9 mouse cellular contexts compared by ENCODE assay signal in the genomic region with DNA sequence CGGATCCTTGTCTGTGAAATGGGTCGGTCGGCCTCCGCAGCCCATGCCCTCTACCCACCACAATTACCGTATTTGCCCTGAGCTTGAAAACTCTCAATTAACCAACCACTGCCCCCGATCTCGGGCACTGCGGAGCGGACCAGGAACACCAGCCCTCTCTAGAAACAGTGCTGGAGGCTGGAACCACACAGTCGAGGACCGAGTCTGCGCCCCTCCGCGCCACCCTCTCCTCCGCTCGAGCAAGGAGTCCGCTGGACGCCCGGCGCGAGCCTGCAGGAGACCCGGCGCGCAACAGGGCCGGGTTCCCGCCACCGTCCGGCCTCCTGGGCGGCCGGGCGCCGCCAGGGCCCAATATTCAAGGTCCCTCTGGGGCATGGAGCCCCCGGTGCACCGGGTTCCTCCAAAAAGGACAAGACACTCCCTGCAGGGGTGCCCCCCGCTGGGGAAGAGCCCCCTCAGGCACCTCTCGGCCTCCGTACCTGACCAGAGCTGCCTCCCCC. TPM values are rescaled to one million over a fixed set of nuclear protein-coding genes. Genes with fewer than 3 reads are reported as not detected.
DNase-seq lines count a peak whose midpoint lies in the region; ATAC-seq and TF ChIP-seq lines count a peak whose summit lies in the region.
"Had no signal": no experiment of that assay in that cellular context is flagged by ENCODE, and none has a peak within 500 bp of the region (broad histone marks: within the 10 kb centered on the region; RNA-seq: fewer than 3 reads in every experiment).

No protein-coding gene starts in this region.

- no peaks in the 10 kb centered on the region for H3K27me3 ChIP-seq in heart, embryonic 12.5 days (replicated peaks)
- no peaks in the 10 kb centered on the region for H3K27me3 ChIP-seq in ES-Bruce4 (ENCODE audit: control insufficient read depth, insufficient read depth, low read length, poor library complexity, severe bottlenecking)
- 0 out of 2 replicates have a peak, but pooled peaks cover 2% of the 10 kb centered on the region for H3K27me3 ChIP-seq in forebrain, embryonic 13.5 days
- H3K27me3 ChIP-seq in liver, embryonic 14.5 days (ENCODE audit: control insufficient read depth, insufficient read depth, low read length), result no peaks in the 10 kb centered on the region

- H3K4me1 ChIP-seq in heart, embryonic 12.5 days (replicated peaks), result peaks cover 34% of the 10 kb centered on the region
- H3K4me1 ChIP-seq in ES-Bruce4 (ENCODE audit: control insufficient read depth, insufficient read depth, low read length), result no peaks in the 10 kb centered on the region
- peaks cover 22% of the 10 kb centered on the region for H3K4me1 ChIP-seq in forebrain, embryonic 13.5 days
- H3K4me1 ChIP-seq in liver, embryonic 14.5 days (replicated peaks; ENCODE audit: control insufficient read depth in 2 of 2, insufficient read depth in 2 of 2, low read length in 1 of 2), result peaks cover 14 to 19% of the 10 kb centered on the region in 2 experiments

- H3K9ac ChIP-seq in heart, embryonic 12.5 days, result peak overlapping the region; percentile 98
- peak overlapping the region; percentile 99 for H3K9ac ChIP-seq in ES-Bruce4 (ENCODE audit: low read depth, poor library complexity, severe bottlenecking)
- peak overlapping the region; percentile 98 for H3K9ac ChIP-seq in forebrain, embryonic 13.5 days
- H3K9ac ChIP-seq in liver, embryonic 14.5 days (replicated peaks), result peak overlapping the region; percentile 85

- H3K4me3 ChIP-seq in heart, embryonic 12.5 days, result peak overlapping the region; percentile 89
- peak overlapping the region; percentile 99 for H3K4me3 ChIP-seq in ES-Bruce4 (ENCODE audit: low read depth, low read length)
- peak overlapping the region; percentile 99 for H3K4me3 ChIP-seq in forebrain, embryonic 13.5 days
- peak overlapping the region; percentile 91 to 96 for H3K4me3 ChIP-seq in liver, embryonic 14.5 days (ENCODE audit: insufficient read depth in 1 of 2, low read depth in 2 of 2, low read length in 2 of 2)

- H3K27ac ChIP-seq in heart, embryonic 12.5 days (ENCODE audit: poor library complexity, severe bottlenecking), result peak overlapping the region; percentile 46
- no peak overlapping the region for H3K27ac ChIP-seq in ES-Bruce4 (ENCODE audit: insufficient read depth, low read length)
- peak overlapping the region; percentile 63 for H3K27ac ChIP-seq in forebrain, embryonic 13.5 days
- H3K27ac ChIP-seq in liver, embryonic 14.5 days, result peak overlapping the region; percentile 39; the same call in 1 of the 2 replicates

- WGBS in heart, embryonic 12.5 days, result under 1% methylated on average over 37 of the region's 37 CpGs
- under 1% methylated on average over 35 of the region's 37 CpGs for WGBS in forebrain, embryonic 13.5 days
- WGBS in liver, embryonic 14.5 days (ENCODE audit: insufficient replicate concordance), result under 1% methylated on average over 37 of the region's 37 CpGs

- TF ChIP-seq CTCF in ES-Bruce4 (IDR thresholded peaks at IDR 0.05; ENCODE audit: low read depth, low read length), result no peak
- no peak for TF ChIP-seq CTCF in liver, embryonic 14.5 days (IDR thresholded peaks at IDR 0.05; ENCODE audit: low read depth)

- peak overlapping the region; percentile 92 for H3K4me2 ChIP-seq in heart, embryonic 12.5 days
- H3K4me2 ChIP-seq in forebrain, embryonic 13.5 days, result peak overlapping the region; percentile 93
- peak overlapping the region; percentile 94 for H3K4me2 ChIP-seq in liver, embryonic 14.5 days (ENCODE audit: low read depth)

- intact Hi-C loops in heart, postnatal 36 days (cut with DNase I), result loop anchor here (1.0 kb wide), 1 partner anchor 36 kb away; no protein-coding TSS in a partner anchor
- intact Hi-C loops in left cerebral cortex, postnatal 14 days (cut with DNase I), result no loop called here

- H3K36me3 ChIP-seq in heart, embryonic 12.5 days, result peaks cover 14% of the 10 kb centered on the region; the same call in 1 of the 2 replicates
- H3K36me3 ChIP-seq in ES-Bruce4 (ENCODE audit: control insufficient read depth, insufficient read depth, low read length, poor library complexity, severe bottlenecking), result peaks cover 9% of the 10 kb centered on the region
- peaks cover 23% of the 10 kb centered on the region for H3K36me3 ChIP-seq in forebrain, embryonic 13.5 days (ENCODE audit: poor library complexity, severe bottlenecking)
- H3K36me3 ChIP-seq in liver, embryonic 14.5 days (replicated peaks; ENCODE audit: control insufficient read depth, insufficient read depth, low read depth), result peaks cover 7% of the 10 kb centered on the region

- DNase-seq in heart, postnatal 36 days, result no peak
- DNase-seq in liver, embryonic 14.5 days (ENCODE audit: low read depth in 3 of 3, low spot score in 3 of 3), result no peak
- no peak for DNase-seq in ovary, adult 18-20 months (ENCODE audit: low spot score)
- no peak for DNase-seq in left cerebral cortex, postnatal 14 days (ENCODE audit: low spot score in 2 of 2)
- DNase-seq in cerebellum, adult 9-10 months, result no peak

- TF ChIP-seq POLR2A in ES-Bruce4 (IDR thresholded peaks at IDR 0.05; ENCODE audit: insufficient read depth, low read length), result no peak

- TF ChIP-seq EP300 in ES-Bruce4 (IDR thresholded peaks at IDR 0.05; ENCODE audit: insufficient read depth, low read depth, low read length), result no peak
- no peak for TF ChIP-seq EP300 in liver, embryonic 14.5 days (IDR thresholded peaks at IDR 0.05; ENCODE audit: low read depth)

- H3K9me3 ChIP-seq in heart, embryonic 12.5 days (replicated peaks), result no peaks in the 10 kb centered on the region
- no peaks in the 10 kb centered on the region for H3K9me3 ChIP-seq in ES-Bruce4 (replicated peaks; ENCODE audit: control insufficient read depth, insufficient read depth, low read length, poor library complexity, severe bottlenecking)
- no peaks in the 10 kb centered on the region for H3K9me3 ChIP-seq in forebrain, embryonic 13.5 days (replicated peaks)
- H3K9me3 ChIP-seq in liver, embryonic 14.5 days (ENCODE audit: control insufficient read depth, low read length), result no peaks in the 10 kb centered on the region

- ATAC-seq in heart, embryonic 12.5 days (ENCODE audit: insufficient number of reproducible peaks, low FRiP score), result peak; percentile 27
- peak; percentile 54; the same call in 1 of the 2 replicates for ATAC-seq in forebrain, embryonic 13.5 days
- ATAC-seq in liver, embryonic 14.5 days (ENCODE audit: insufficient read depth), result peak; percentile 58

RNA-seq across cellular contexts. Expression of a gene that starts 0.3 kb away (rescaled TPM):
- polyA plus RNA-seq in heart, embryonic 12.5 days (2016; fragmentation: Nextera tagmentation; extraction: Ambion mirVana), result 99.8 and 107 TPM in 2 replicates
- total RNA-seq in heart, postnatal 36 days (2021), result 10 to 100 TPM; 76.4 to 84.1 TPM
- 49.6 and 52.7 TPM in 2 replicates for polyA plus RNA-seq in ES-Bruce4 (2011; ENCODE audit: insufficient read depth, insufficient read length, low read depth, missing spikeins)
- 64.2 and 71.3 TPM in 2 replicates for polyA plus RNA-seq in forebrain, embryonic 13.5 days (2015; fragmentation: Nextera tagmentation; extraction: Ambion mirVana)
- 20.6 and 20.9 TPM in 2 replicates for polyA plus RNA-seq in liver, embryonic 14.5 days (2012; rRNA removed)
- 44.4 and 50.4 TPM in 2 replicates for polyA plus RNA-seq in liver, embryonic 14.5 days (2014; fragmentation: Nextera tagmentation; extraction: Ambion mirVana)
- 100 to 1,000 TPM; 156 to 159 TPM for total RNA-seq in left cerebral cortex, postnatal 14 days (2021)

RNA-seq across cellular contexts. Expression of a gene that starts 13.2 kb away (rescaled TPM):
- 1.6 and 5.4 TPM in 2 replicates for polyA plus RNA-seq in heart, embryonic 12.5 days (2016; fragmentation: Nextera tagmentation; extraction: Ambion mirVana)
- total RNA-seq in heart, postnatal 36 days (2021), result not detected
- polyA plus RNA-seq in ES-Bruce4 (2011; ENCODE audit: insufficient read depth, insufficient read length, low read depth, missing spikeins), result 1.2 TPM in 1 of 2 replicates, not detected in the other
- polyA plus RNA-seq in forebrain, embryonic 13.5 days (2015; fragmentation: Nextera tagmentation; extraction: Ambion mirVana), result 0.50 TPM in 1 of 2 replicates, not detected in the other
- polyA plus RNA-seq in liver, embryonic 14.5 days (2012; rRNA removed), result 494 and 507 TPM in 2 replicates
- polyA plus RNA-seq in liver, embryonic 14.5 days (2014; fragmentation: Nextera tagmentation; extraction: Ambion mirVana), result 990 and 1,023 TPM in 2 replicates
- not detected for total RNA-seq in left cerebral cortex, postnatal 14 days (2021)
- total RNA-seq: left cerebral cortex, adult 18-20 months had no signal

RNA-seq across cellular contexts. Expression of a gene that starts 16.7 kb away (rescaled TPM):
- not detected in 2 replicates for polyA plus RNA-seq in heart, embryonic 12.5 days (2016; fragmentation: Nextera tagmentation; extraction: Ambion mirVana)
- total RNA-seq in heart, postnatal 36 days (2021), result not detected
- not detected in 2 replicates for polyA plus RNA-seq in ES-Bruce4 (2011; ENCODE audit: insufficient read depth, insufficient read length, low read depth, missing spikeins)
- polyA plus RNA-seq in forebrain, embryonic 13.5 days (2015; fragmentation: Nextera tagmentation; extraction: Ambion mirVana), result 0.88 TPM in 1 of 2 replicates, not detected in the other
- polyA plus RNA-seq in liver, embryonic 14.5 days (2012; rRNA removed), result 3.3 and 5.1 TPM in 2 replicates
- 29.0 and 48.5 TPM in 2 replicates for polyA plus RNA-seq in liver, embryonic 14.5 days (2014; fragmentation: Nextera tagmentation; extraction: Ambion mirVana)
- not detected for total RNA-seq in left cerebral cortex, postnatal 14 days (2021)
- total RNA-seq: left cerebral cortex, adult 18-20 months had no signal

RNA-seq across cellular contexts. Expression of a gene that starts 16.8 kb away (rescaled TPM):
- 0.41 TPM in 1 of 2 replicates, not detected in the other for polyA plus RNA-seq in heart, embryonic 12.5 days (2016; fragmentation: Nextera tagmentation; extraction: Ambion mirVana)
- total RNA-seq in heart, postnatal 36 days (2021), result not detected
- 1.1 TPM in 1 of 2 replicates, not detected in the other for polyA plus RNA-seq in ES-Bruce4 (2011; ENCODE audit: insufficient read depth, insufficient read length, low read depth, missing spikeins)
- polyA plus RNA-seq in forebrain, embryonic 13.5 days (2015; fragmentation: Nextera tagmentation; extraction: Ambion mirVana), result 0.08 TPM in 1 of 2 replicates, not detected in the other
- polyA plus RNA-seq in liver, embryonic 14.5 days (2012; rRNA removed), result 90.9 and 154 TPM in 2 replicates
- 181 and 200 TPM in 2 replicates for polyA plus RNA-seq in liver, embryonic 14.5 days (2014; fragmentation: Nextera tagmentation; extraction: Ambion mirVana)
- not detected for total RNA-seq in left cerebral cortex, postnatal 14 days (2021)
- total RNA-seq: left cerebral cortex, adult 18-20 months had no signal

RNA-seq across cellular contexts. Expression of a gene that starts 28.0 kb away (rescaled TPM):
- 6.7 and 8.9 TPM in 2 replicates for polyA plus RNA-seq in heart, embryonic 12.5 days (2016; fragmentation: Nextera tagmentation; extraction: Ambion mirVana)
- 1 to 10 TPM; 1.2 to 3.3 TPM for total RNA-seq in heart, postnatal 36 days (2021)
- 93.2 and 95.8 TPM in 2 replicates for polyA plus RNA-seq in ES-Bruce4 (2011; ENCODE audit: insufficient read depth, insufficient read length, low read depth, missing spikeins)
- polyA plus RNA-seq in forebrain, embryonic 13.5 days (2015; fragmentation: Nextera tagmentation; extraction: Ambion mirVana), result 1.2 and 1.8 TPM in 2 replicates
- polyA plus RNA-seq in liver, embryonic 14.5 days (2012; rRNA removed), result 203 and 204 TPM in 2 replicates
- polyA plus RNA-seq in liver, embryonic 14.5 days (2014; fragmentation: Nextera tagmentation; extraction: Ambion mirVana), result 390 TPM in 2 replicates
- total RNA-seq in left cerebral cortex, postnatal 14 days (2021), result 1 to 10 TPM; 2.2 to 3.3 TPM

Comparison
In these comparisons a context has a peak if more than half of its experiments do, and no peak if none do; other contexts are left out.
1. RNA of a gene that starts 13.2 kb away (polyA plus RNA-seq): 494 to 1,023 TPM in liver, embryonic 14.5 days; 1.6 to 5.4 TPM in heart, embryonic 12.5 days, 1.2 TPM in ES-Bruce4 and 0.50 TPM in forebrain, embryonic 13.5 days; every median in the first group is over 10 times any median in the second.
2. Peak in every context shown above with its lines, with median percentiles within 50 percentile points of each other: ATAC-seq, H3K4me2 ChIP-seq, H3K4me3 ChIP-seq and H3K9ac ChIP-seq.